Mouse (Mus musculus) cerebellum, adult 9-11 months (tissue): ENCODE measurements around the gene Gm1993.
"Not testable (repeated sequence)": the region's sequence is repeated elsewhere in the genome, so short reads cannot be mapped to it uniquely, and the experiment has no call there.

Source experiments
- DNase-seq: peaks from one replicate; pipeline ENCODE4 v3.0.0; 2022

Gm1993 gene

GRCm38 (mm10) chrX:25570352-25570751, at the start of gene Gm1993:
Gene Gm1993 (minus strand): TSS chrX:25570452.
- not testable (repeated sequence) for DNase-seq
